Mouse (Mus musculus): ENCODE measurements at regions not wholly inside any gene's neighbourhood (a gene's known extent, or its start where the extent isn't known, plus 50 kb on each side); places are given as distances from the start of the nearest gene placed in this dataset.

DNA sequence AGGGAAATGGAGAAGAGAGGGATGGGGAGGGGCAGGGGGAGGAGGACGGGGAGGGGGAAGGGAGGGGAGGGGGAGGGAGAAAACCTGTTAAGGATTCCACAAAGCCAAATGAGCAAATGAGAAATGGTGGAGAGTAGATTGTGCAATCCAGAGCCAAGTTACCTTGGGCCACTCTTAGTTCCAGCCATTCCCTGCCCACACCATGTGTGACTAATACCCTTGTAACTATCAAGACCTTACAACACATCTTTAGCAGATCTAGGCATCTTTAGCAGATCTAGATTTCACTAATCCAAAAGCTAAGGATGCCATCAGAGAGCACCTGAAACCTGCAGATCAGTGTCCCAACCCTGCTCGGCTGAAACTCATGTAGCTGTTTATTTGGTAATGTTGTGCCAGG is 186.7 kb downstream of the Diras2 start:
- WGBS, result 83% methylated on average over 1 of the region's 2 CpGs
- no peak overlapping the region for H3K4me2 ChIP-seq (replicated peaks; ENCODE audit: low read depth)
- H3K9me3 ChIP-seq (ENCODE audit: control insufficient read depth, low read length), result no peaks in the 10 kb centered on the region
- H3K9ac ChIP-seq (ENCODE audit: low read length), result no peak overlapping the region
- no peaks in the 10 kb centered on the region for H3K27me3 ChIP-seq (ENCODE audit: control insufficient read depth, insufficient read depth, low read length)
- no peak overlapping the region for H3K4me3 ChIP-seq (ENCODE audit: low read depth, low read length)
- no peaks in the 10 kb centered on the region for H3K4me1 ChIP-seq (replicated peaks; ENCODE audit: control insufficient read depth, insufficient read depth)
- no peak for TF ChIP-seq EP300 (optimal IDR thresholded peaks at IDR 0.05)
- TF ChIP-seq CTCF (IDR thresholded peaks at IDR 0.05; ENCODE audit: low read depth), result no peak
- DNase-seq (ENCODE audit: low spot score) (no peak), ATAC-seq (ENCODE audit: low FRiP score, low TSS enrichment) (no peak)
- no peaks in the 10 kb centered on the region for H3K36me3 ChIP-seq (ENCODE audit: control insufficient read depth, insufficient read depth, low read length)
- no peak overlapping the region for H3K27ac ChIP-seq (replicated peaks)

- Histone ChIP-seq H3K4me1 (replicated peaks; ENCODE audit: control insufficient read depth, insufficient read depth) (no peaks in the 10 kb centered on the region), H3K27ac (replicated peaks) (no peak overlapping the region), H3K4me2 (replicated peaks; ENCODE audit: low read depth) (no peak overlapping the region), H3K36me3 (ENCODE audit: control insufficient read depth, insufficient read depth, low read length) (no peaks in the 10 kb centered on the region), H3K9me3 (ENCODE audit: control insufficient read depth, low read length) (no peaks in the 10 kb centered on the region), H3K4me3 (ENCODE audit: low read depth, low read length) (no peak overlapping the region), H3K27me3 (ENCODE audit: control insufficient read depth, insufficient read depth, low read length) (no peaks in the 10 kb centered on the region), H3K9ac (ENCODE audit: low read length) (no peak overlapping the region)
- WGBS, result 91% methylated on average over 3 of the region's 3 CpGs
- DNase-seq (ENCODE audit: low spot score), result no peak
- no peak for ATAC-seq (ENCODE audit: low FRiP score, low TSS enrichment)
- TF ChIP-seq EP300 (optimal IDR thresholded peaks at IDR 0.05) (no peak), CTCF (IDR thresholded peaks at IDR 0.05; ENCODE audit: low read depth) (no peak)
These were observed 186.2 kb downstream of the Diras2 start for GRCm38 (mm10) chr13:52344853-52345252.

GRCm38 (mm10) chr13:52345375-52346026 is 185.6 kb downstream of the Diras2 start:
- Histone ChIP-seq H3K36me3 (ENCODE audit: control insufficient read depth, insufficient read depth, low read length) (no peaks in the 10 kb centered on the region), H3K27me3 (ENCODE audit: control insufficient read depth, insufficient read depth, low read length) (no peaks in the 10 kb centered on the region), H3K4me3 (ENCODE audit: low read depth, low read length) (no peak overlapping the region), H3K4me1 (replicated peaks; ENCODE audit: control insufficient read depth, insufficient read depth) (no peaks in the 10 kb centered on the region), H3K27ac (replicated peaks) (no peak overlapping the region), H3K9me3 (ENCODE audit: control insufficient read depth, low read length) (no peaks in the 10 kb centered on the region), H3K9ac (ENCODE audit: low read length) (no peak overlapping the region), H3K4me2 (replicated peaks; ENCODE audit: low read depth) (no peak overlapping the region)
- WGBS, result 51% methylated on average over 13 of the region's 13 CpGs
- no peak for ATAC-seq (ENCODE audit: low FRiP score, low TSS enrichment)
- DNase-seq (ENCODE audit: low spot score), result no peak
- TF ChIP-seq EP300 (optimal IDR thresholded peaks at IDR 0.05) (no peak), CTCF (IDR thresholded peaks at IDR 0.05; ENCODE audit: low read depth) (no peak)

DNA sequence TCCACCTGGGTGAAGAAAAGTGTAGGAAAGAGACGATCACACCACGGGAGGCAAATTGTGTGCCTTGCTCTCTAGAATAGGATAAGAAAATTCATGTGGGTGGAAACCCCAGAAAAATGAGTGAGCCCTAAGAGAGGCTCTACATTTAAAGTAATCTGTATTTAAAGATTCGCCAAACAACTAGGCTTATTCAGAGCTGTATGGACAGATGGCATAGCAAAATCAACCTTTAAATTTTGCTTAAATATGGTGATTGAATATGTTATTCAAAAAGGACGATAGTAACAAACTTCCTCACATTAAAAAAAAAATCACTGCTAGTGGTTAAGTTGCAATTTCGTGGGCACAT is 185.1 kb downstream of the Diras2 start:
- no peak overlapping the region for H3K4me2 ChIP-seq (replicated peaks; ENCODE audit: low read depth)
- no peaks in the 10 kb centered on the region for H3K36me3 ChIP-seq (ENCODE audit: control insufficient read depth, insufficient read depth, low read length)
- no peak overlapping the region for H3K4me3 ChIP-seq (ENCODE audit: low read depth, low read length)
- DNase-seq (ENCODE audit: low spot score) (no peak), ATAC-seq (ENCODE audit: low FRiP score, low TSS enrichment) (no peak)
- H3K27ac ChIP-seq (replicated peaks), result no peak overlapping the region
- H3K9ac ChIP-seq (ENCODE audit: low read length), result no peak overlapping the region
- WGBS, result 80% methylated on average over 5 of the region's 5 CpGs
- H3K9me3 ChIP-seq (ENCODE audit: control insufficient read depth, low read length), result no peaks in the 10 kb centered on the region
- TF ChIP-seq CTCF (IDR thresholded peaks at IDR 0.05; ENCODE audit: low read depth) (no peak), EP300 (optimal IDR thresholded peaks at IDR 0.05) (no peak)
- no peaks in the 10 kb centered on the region for H3K4me1 ChIP-seq (replicated peaks; ENCODE audit: control insufficient read depth, insufficient read depth)
- no peaks in the 10 kb centered on the region for H3K27me3 ChIP-seq (ENCODE audit: control insufficient read depth, insufficient read depth, low read length)

- Histone ChIP-seq H3K4me1 (replicated peaks; ENCODE audit: control insufficient read depth, insufficient read depth) (no peaks in the 10 kb centered on the region), H3K9me3 (ENCODE audit: control insufficient read depth, low read length) (no peaks in the 10 kb centered on the region), H3K36me3 (ENCODE audit: control insufficient read depth, insufficient read depth, low read length) (no peaks in the 10 kb centered on the region), H3K4me3 (ENCODE audit: low read depth, low read length) (no peak overlapping the region), H3K9ac (ENCODE audit: low read length) (no peak overlapping the region), H3K27ac (replicated peaks) (no peak overlapping the region), H3K4me2 (replicated peaks; ENCODE audit: low read depth) (no peak overlapping the region), H3K27me3 (ENCODE audit: control insufficient read depth, insufficient read depth, low read length) (no peaks in the 10 kb centered on the region)
- no peak for DNase-seq (ENCODE audit: low spot score)
- WGBS, result 62% methylated on average over 2 of the region's 2 CpGs
- ATAC-seq (ENCODE audit: low FRiP score, low TSS enrichment), result no peak
- TF ChIP-seq CTCF (IDR thresholded peaks at IDR 0.05; ENCODE audit: low read depth), result no peak
- no peak for TF ChIP-seq EP300 (optimal IDR thresholded peaks at IDR 0.05)
These were observed 183.4 kb downstream of the Diras2 start for GRCm38 (mm10) chr13:52347631-52348030.

DNA sequence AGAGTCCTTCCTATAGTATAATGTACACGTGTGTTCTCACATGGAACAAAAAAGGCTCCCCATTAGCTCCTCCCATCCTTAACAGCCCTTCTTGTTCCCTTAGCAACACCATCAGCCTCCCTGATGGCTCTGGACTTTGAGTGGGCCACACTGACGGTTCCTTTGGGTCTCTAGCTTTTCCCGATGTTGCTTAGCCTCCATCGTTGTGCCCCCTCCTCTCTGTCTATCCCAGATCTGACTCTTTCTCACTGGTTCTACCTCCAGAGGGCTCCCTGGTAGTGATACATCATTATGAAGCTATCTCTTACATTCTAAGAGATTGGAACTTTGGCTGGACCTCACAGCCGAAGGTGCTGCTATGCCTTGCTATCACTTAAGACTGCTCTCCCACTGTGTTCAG is 181.5 kb downstream of the Diras2 start:
- H3K4me3 ChIP-seq (ENCODE audit: low read depth, low read length), result no peak overlapping the region
- TF ChIP-seq CTCF (IDR thresholded peaks at IDR 0.05; ENCODE audit: low read depth) (no peak), EP300 (optimal IDR thresholded peaks at IDR 0.05) (no peak)
- no peaks in the 10 kb centered on the region for H3K9me3 ChIP-seq (ENCODE audit: control insufficient read depth, low read length)
- WGBS, result 79% methylated on average over 5 of the region's 5 CpGs
- no peaks in the 10 kb centered on the region for H3K36me3 ChIP-seq (ENCODE audit: control insufficient read depth, insufficient read depth, low read length)
- H3K4me1 ChIP-seq (replicated peaks; ENCODE audit: control insufficient read depth, insufficient read depth), result no peaks in the 10 kb centered on the region
- no peaks in the 10 kb centered on the region for H3K27me3 ChIP-seq (ENCODE audit: control insufficient read depth, insufficient read depth, low read length)
- DNase-seq (ENCODE audit: low spot score) (no peak), ATAC-seq (ENCODE audit: low FRiP score, low TSS enrichment) (no peak)
- no peak overlapping the region for H3K4me2 ChIP-seq (replicated peaks; ENCODE audit: low read depth)
- H3K27ac ChIP-seq (replicated peaks), result no peak overlapping the region
- no peak overlapping the region for H3K9ac ChIP-seq (ENCODE audit: low read length)
